8 mouse cellular contexts compared by ENCODE assay signal in the genomic region with DNA sequence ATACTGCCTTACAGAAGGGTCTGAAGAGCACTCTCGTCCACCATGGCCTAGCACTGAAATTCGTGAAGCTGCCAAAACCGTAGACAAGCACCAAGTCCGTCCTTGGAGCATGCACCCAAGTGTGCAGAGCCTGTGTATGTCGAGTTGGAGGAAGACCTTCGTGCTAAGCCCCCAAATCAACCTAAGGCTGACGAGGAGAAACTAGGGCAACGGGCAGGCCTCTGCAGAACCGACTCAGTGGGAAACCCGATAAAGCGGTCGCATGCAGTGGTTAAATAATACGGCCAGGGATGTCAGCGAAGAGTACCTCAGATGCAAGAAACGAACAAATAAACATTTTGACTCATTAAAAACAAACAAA. TPM values are rescaled to one million over a fixed set of nuclear protein-coding genes. Genes with fewer than 3 reads are reported as not detected.
DNase-seq lines count a peak whose midpoint lies in the region; ATAC-seq lines count a peak whose summit lies in the region.

No protein-coding gene starts in this region.

- no peak for DNase-seq in kidney, postnatal 36 days
- no peak for DNase-seq in hindbrain, embryonic 11.5 days (ENCODE audit: low spot score)
- no peak for DNase-seq in midbrain, embryonic 14.5 days
- DNase-seq in layer of hippocampus, postnatal 10 days (ENCODE audit: low spot score in 2 of 2) = no peak
- DNase-seq in left cerebral cortex, adult 9 months (ENCODE audit: low spot score in 2 of 2) = no peak
- DNase-seq in urinary bladder, adult 2 months (ENCODE audit: low spot score) = no peak

- H3K27me3 ChIP-seq in kidney, embryonic 15.5 days = no peaks in the 10 kb centered on the region
- no peaks in the 10 kb centered on the region for H3K27me3 ChIP-seq in hindbrain, embryonic 11.5 days (ENCODE audit: control insufficient read depth, insufficient read depth, low read length)
- H3K27me3 ChIP-seq in midbrain, embryonic 14.5 days (ENCODE audit: control insufficient read depth, insufficient read depth, low read length) = no peaks in the 10 kb centered on the region

- peak overlapping the region; percentile 88 for H3K27ac ChIP-seq in kidney, embryonic 15.5 days
- no peak overlapping the region for H3K27ac ChIP-seq in brown adipose tissue, adult 24 weeks (replicated peaks; ENCODE audit: low read depth, low read length)
- H3K27ac ChIP-seq in hindbrain, embryonic 11.5 days (ENCODE audit: low read depth, low read length) = peak overlapping the region; percentile 58
- H3K27ac ChIP-seq in midbrain, embryonic 14.5 days (replicated peaks; ENCODE audit: low read depth, low read length) = peak overlapping the region; percentile 80

- peak overlapping the region; percentile 68 for H3K4me2 ChIP-seq in kidney, embryonic 15.5 days
- peak overlapping the region; percentile 64 for H3K4me2 ChIP-seq in hindbrain, embryonic 11.5 days (replicated peaks; ENCODE audit: low read depth, low read length)
- peak overlapping the region; percentile 55 for H3K4me2 ChIP-seq in midbrain, embryonic 14.5 days (ENCODE audit: low read length)

- 11% methylated on average over 15 of the region's 15 CpGs for WGBS in kidney, embryonic 15.5 days
- 9% methylated on average over 15 of the region's 15 CpGs for WGBS in hindbrain, embryonic 11.5 days
- WGBS in midbrain, embryonic 14.5 days = 4% methylated on average over 15 of the region's 15 CpGs

- H3K36me3 ChIP-seq in kidney, embryonic 15.5 days = no peaks in the 10 kb centered on the region
- no peaks in the 10 kb centered on the region for H3K36me3 ChIP-seq in hindbrain, embryonic 11.5 days (ENCODE audit: control insufficient read depth, insufficient read depth, low read length)
- no peaks in the 10 kb centered on the region for H3K36me3 ChIP-seq in midbrain, embryonic 14.5 days (ENCODE audit: control insufficient read depth, insufficient read depth, low read length)

- peaks cover 23% of the 10 kb centered on the region; the same call in 1 of the 2 replicates for H3K4me1 ChIP-seq in kidney, embryonic 15.5 days
- H3K4me1 ChIP-seq in brown adipose tissue, adult 24 weeks (ENCODE audit: control insufficient read depth, insufficient read depth, insufficient read length, low read length) = no peaks in the 10 kb centered on the region; the same call in 1 of the 2 replicates
- 0 out of 2 replicates have a peak, but pooled peaks cover 2% of the 10 kb centered on the region for H3K4me1 ChIP-seq in hindbrain, embryonic 11.5 days (replicated peaks; ENCODE audit: control insufficient read depth, insufficient read depth, low read length)
- no peaks in the 10 kb centered on the region for H3K4me1 ChIP-seq in midbrain, embryonic 14.5 days (ENCODE audit: control insufficient read depth, insufficient read depth, low read length)

- H3K9me3 ChIP-seq in kidney, embryonic 15.5 days (replicated peaks) = no peaks in the 10 kb centered on the region
- no peaks in the 10 kb centered on the region for H3K9me3 ChIP-seq in hindbrain, embryonic 11.5 days (ENCODE audit: control insufficient read depth, low read length)
- H3K9me3 ChIP-seq in midbrain, embryonic 14.5 days (ENCODE audit: control insufficient read depth, low read length) = no peaks in the 10 kb centered on the region

- H3K9ac ChIP-seq in kidney, embryonic 15.5 days = peak overlapping the region; percentile 40; the same call in 1 of the 2 replicates
- peak overlapping the region; percentile 62 for H3K9ac ChIP-seq in hindbrain, embryonic 11.5 days (ENCODE audit: low read depth, low read length)
- H3K9ac ChIP-seq in midbrain, embryonic 14.5 days (replicated peaks; ENCODE audit: low read length) = peak overlapping the region; percentile 48

- peak overlapping the region; percentile 61 for H3K4me3 ChIP-seq in kidney, embryonic 15.5 days (replicated peaks)
- H3K4me3 ChIP-seq in brown adipose tissue, adult 24 weeks (ENCODE audit: insufficient read depth, low read depth, low read length) = peak overlapping the region; percentile 47
- H3K4me3 ChIP-seq in hindbrain, embryonic 11.5 days (ENCODE audit: low read depth, low read length) = peak overlapping the region; percentile 48
- H3K4me3 ChIP-seq in midbrain, embryonic 14.5 days (replicated peaks; ENCODE audit: low read depth, low read length) = peak overlapping the region; percentile 51

- ATAC-seq in kidney, embryonic 15.5 days (replicated peaks; ENCODE audit: low FRiP score) = peak; percentile 31; the same call in 1 of the 2 replicates
- ATAC-seq in hindbrain, embryonic 11.5 days (ENCODE audit: low FRiP score) = peak; percentile 62
- ATAC-seq in midbrain, embryonic 14.5 days (ENCODE audit: low FRiP score, low TSS enrichment) = peak; percentile 61

RNA-seq across cellular contexts. Expression of a gene that starts 3.1 kb away (rescaled TPM):
- polyA plus RNA-seq in kidney, embryonic 15.5 days (2015; fragmentation: Nextera tagmentation; extraction: Ambion mirVana) = 2.0 and 2.1 TPM in 2 replicates
- 2.6 and 11.0 TPM in 2 replicates for polyA plus RNA-seq in brown adipose tissue, adult 24 weeks (2012; ENCODE audit: insufficient read depth, insufficient read length, missing spikeins)
- polyA plus RNA-seq in hindbrain, embryonic 11.5 days (2014; fragmentation: Nextera tagmentation; extraction: Ambion mirVana) = 8.7 and 10.5 TPM in 2 replicates
- 2.7 and 4.2 TPM in 2 replicates for polyA plus RNA-seq in midbrain, embryonic 14.5 days (2014; fragmentation: Nextera tagmentation; extraction: Ambion mirVana)
- total RNA-seq in layer of hippocampus, postnatal 10 days (2021) = 1 to 10 TPM; 3.1 to 3.3 TPM
- 11.3 and 12.6 TPM in 2 replicates for polyA plus RNA-seq in urinary bladder, adult 2 months (2012; rRNA removed)

RNA-seq across cellular contexts. Expression of a gene that starts 39.8 kb away (rescaled TPM):
- polyA plus RNA-seq in kidney, embryonic 15.5 days (2015; fragmentation: Nextera tagmentation; extraction: Ambion mirVana) = 307 and 309 TPM in 2 replicates
- polyA plus RNA-seq in brown adipose tissue, adult 24 weeks (2012; ENCODE audit: insufficient read depth, insufficient read length, missing spikeins) = 1,219 and 1,267 TPM in 2 replicates
- polyA plus RNA-seq in hindbrain, embryonic 11.5 days (2014; fragmentation: Nextera tagmentation; extraction: Ambion mirVana) = 259 and 284 TPM in 2 replicates
- 295 and 310 TPM in 2 replicates for polyA plus RNA-seq in midbrain, embryonic 14.5 days (2014; fragmentation: Nextera tagmentation; extraction: Ambion mirVana)
- 100 to 1,000 TPM; 223 to 233 TPM for total RNA-seq in layer of hippocampus, postnatal 10 days (2021)
- polyA plus RNA-seq in urinary bladder, adult 2 months (2012; rRNA removed) = 286 and 310 TPM in 2 replicates

RNA-seq across cellular contexts. Expression of a gene that starts 39.9 kb away (rescaled TPM):
- polyA plus RNA-seq in kidney, embryonic 15.5 days (2015; fragmentation: Nextera tagmentation; extraction: Ambion mirVana) = 0.86 and 0.99 TPM in 2 replicates
- 4.6 and 5.3 TPM in 2 replicates for polyA plus RNA-seq in brown adipose tissue, adult 24 weeks (2012; ENCODE audit: insufficient read depth, insufficient read length, missing spikeins)
- 0.99 and 1.5 TPM in 2 replicates for polyA plus RNA-seq in hindbrain, embryonic 11.5 days (2014; fragmentation: Nextera tagmentation; extraction: Ambion mirVana)
- 0.39 and 0.51 TPM in 2 replicates for polyA plus RNA-seq in midbrain, embryonic 14.5 days (2014; fragmentation: Nextera tagmentation; extraction: Ambion mirVana)
- not detected for total RNA-seq in layer of hippocampus, postnatal 10 days (2021)
- 24.1 and 28.5 TPM in 2 replicates for polyA plus RNA-seq in urinary bladder, adult 2 months (2012; rRNA removed)

RNA-seq across cellular contexts. Expression of a gene that starts 45.9 kb away (rescaled TPM):
- 7.8 and 10.5 TPM in 2 replicates for polyA plus RNA-seq in kidney, embryonic 15.5 days (2015; fragmentation: Nextera tagmentation; extraction: Ambion mirVana)
- 15.9 and 17.1 TPM in 2 replicates for polyA plus RNA-seq in brown adipose tissue, adult 24 weeks (2012; ENCODE audit: insufficient read depth, insufficient read length, missing spikeins)
- 9.6 TPM in 2 replicates for polyA plus RNA-seq in hindbrain, embryonic 11.5 days (2014; fragmentation: Nextera tagmentation; extraction: Ambion mirVana)
- 2.5 and 8.3 TPM in 2 replicates for polyA plus RNA-seq in midbrain, embryonic 14.5 days (2014; fragmentation: Nextera tagmentation; extraction: Ambion mirVana)
- 10 to 100 TPM; 10.5 to 12.7 TPM for total RNA-seq in layer of hippocampus, postnatal 10 days (2021)
- polyA plus RNA-seq in urinary bladder, adult 2 months (2012; rRNA removed) = 30.3 and 31.5 TPM in 2 replicates
